Mouse (Mus musculus) kidney, embryonic 15.5 days (tissue): ENCODE measurements around the gene Med21. TPM values are rescaled to one million over a fixed set of nuclear protein-coding genes. Genes with fewer than 3 reads are reported as not detected.
A peak's percentile ranks its signal among the peaks of the same experiment; 100 is the strongest.

Source experiments
- ATAC-seq: fragments of 200-750 bp; cut with Nextera tagmentation; replicated peaks from 2 replicates; pipeline ENCODE4 v1.8.0; 2017; ENCODE audit warnings: moderate TSS enrichment; ENCODE audit not compliant: low FRiP score
- H3K27ac ChIP-seq: fragments of 300-500 bp; sonication (generic); 2 replicates; pipeline ENCODE4 v1.5.1; 2015; ENCODE audit warnings: mild to moderate bottlenecking, inconsistent platforms
- H3K27me3 ChIP-seq: fragments of 300-500 bp; sonication (generic); 2 replicates; pipeline ENCODE4 v1.6.1; 2015; ENCODE audit warnings: inconsistent platforms
- H3K36me3 ChIP-seq: fragments of 300-500 bp; sonication (generic); 2 replicates; pipeline ENCODE4 v1.6.1; 2015; ENCODE audit warnings: inconsistent platforms
- H3K4me1 ChIP-seq: fragments of 300-500 bp; sonication (generic); 2 replicates; pipeline ENCODE4 v1.6.1; 2015; ENCODE audit warnings: inconsistent platforms
- H3K4me2 ChIP-seq: fragments of 300-500 bp; sonication (generic); 2 replicates; pipeline ENCODE4 v1.6.1; 2015; ENCODE audit warnings: moderate library complexity, mild to moderate bottlenecking, inconsistent platforms
- H3K4me3 ChIP-seq: fragments of 300-500 bp; sonication (generic); replicated peaks from 2 replicates; pipeline ENCODE4 v1.5.1; 2015; ENCODE audit warnings: mild to moderate bottlenecking, inconsistent platforms
- H3K9ac ChIP-seq: fragments of 300-500 bp; sonication (generic); 2 replicates; pipeline ENCODE4 v1.6.1; 2015; ENCODE audit warnings: mild to moderate bottlenecking, inconsistent platforms
- H3K9me3 ChIP-seq: fragments of 300-500 bp; sonication (generic); replicated peaks from 2 replicates; pipeline ENCODE4 v1.6.1; 2016; ENCODE audit warnings: inconsistent platforms
- WGBS: fragments of 180-500 bp; shearing (Covaris S2); methylation state at CpG from one replicate; pipeline ENCODE4 v1.1.7; 2015; ENCODE audit warnings: mixed read lengths; 5-methylcytosine and 5-hydroxymethylcytosine counted together
- polyA plus RNA-seq: library from polyadenylated mRNA; unstranded; fragments of >200 nt; fragmentation: Nextera tagmentation; extraction: Ambion mirVana; gene quantifications from 2 replicates; pipeline ENCODE4 v1.2.1, GENCODE M21; 2015

Med21 gene
- polyA plus RNA-seq, 1 experiment from 2014 or later = 137 TPM

DNA sequence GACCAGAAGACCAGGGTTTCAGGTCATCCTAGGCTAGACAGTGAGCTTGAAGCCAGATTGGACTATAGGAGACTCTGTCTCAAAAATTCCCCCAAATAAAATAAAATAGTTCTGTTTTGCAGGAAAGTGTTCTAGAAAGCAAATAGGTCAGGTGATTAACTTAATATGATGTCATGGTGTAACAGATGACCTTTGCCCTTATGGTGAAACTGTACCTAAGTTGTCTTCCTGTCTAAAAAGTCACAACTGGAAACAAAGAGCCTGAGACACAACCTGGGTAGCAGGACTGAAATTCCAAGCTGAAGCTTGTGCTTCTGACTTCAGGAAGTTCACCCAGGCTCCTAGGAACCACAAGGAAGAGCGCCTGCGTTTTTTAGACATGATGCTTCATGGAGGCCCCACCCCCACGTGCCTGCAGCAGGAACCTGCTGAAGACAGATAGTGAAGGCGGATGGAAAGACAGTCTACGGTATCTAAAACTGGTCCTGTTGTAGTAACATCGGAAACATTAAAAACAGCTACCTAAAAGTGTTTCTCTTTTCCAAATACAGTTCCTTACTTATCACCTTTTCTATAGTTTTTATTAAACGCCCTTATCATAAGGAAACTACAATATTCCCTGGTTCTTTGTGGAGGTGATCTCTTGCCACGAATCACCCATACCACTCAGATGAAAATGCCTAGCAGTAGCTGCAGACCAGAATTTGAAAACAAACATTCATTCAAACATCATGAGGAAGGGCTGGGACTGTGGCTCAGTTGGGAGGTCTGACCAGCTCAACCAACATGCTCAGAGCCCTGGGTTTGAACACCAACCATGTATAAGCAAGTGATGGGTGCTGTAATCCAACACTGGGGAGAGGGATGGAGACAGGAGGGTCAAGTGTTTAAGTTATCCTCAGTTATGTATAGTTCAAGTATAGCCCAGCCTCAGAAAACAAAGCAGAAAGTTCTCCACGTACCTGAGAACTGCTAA lies 12.3 kb upstream of the Med21 start:
- H3K36me3 ChIP-seq = 0 out of 2 replicates have a peak, but pooled peaks cover 3% of the 10 kb centered on the region
- no peaks in the 10 kb centered on the region for H3K27me3 ChIP-seq
- no peak for ATAC-seq
- H3K9me3 ChIP-seq = no peaks in the 10 kb centered on the region
- H3K27ac ChIP-seq = no peak overlapping the region
- H3K4me3 ChIP-seq = no peak overlapping the region
- peaks cover 30% of the 10 kb centered on the region for H3K4me1 ChIP-seq
- WGBS = 79% methylated on average over 9 of the region's 9 CpGs
- no peak overlapping the region for H3K4me2 ChIP-seq
- H3K9ac ChIP-seq = no peak overlapping the region

DNA sequence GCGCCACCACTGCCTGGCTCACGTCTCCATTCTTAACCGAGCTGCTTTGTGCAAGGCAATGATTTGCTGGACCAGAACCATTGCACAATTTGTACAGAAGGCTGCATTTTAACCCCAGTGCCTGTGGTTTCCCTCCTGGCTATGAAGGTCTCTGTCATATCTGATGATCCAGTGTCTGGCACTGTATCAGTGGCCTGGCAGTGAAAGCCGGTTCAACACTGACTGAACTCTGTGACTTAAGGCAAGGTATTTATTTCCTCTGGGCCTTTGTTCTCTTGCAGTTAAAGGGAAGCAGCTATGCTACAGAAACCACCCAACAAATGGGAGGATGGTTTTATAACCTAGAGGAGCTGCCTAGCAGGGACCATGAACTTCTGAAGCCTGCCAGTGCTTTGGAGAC lies 11.4 kb upstream of the Med21 start:
- Histone ChIP-seq H3K9me3 (no peaks in the 10 kb centered on the region), H3K9ac (no peak overlapping the region), H3K4me3 (no peak overlapping the region), H3K4me1 (peaks cover 30% of the 10 kb centered on the region), H3K27me3 (no peaks in the 10 kb centered on the region), H3K4me2 (no peak overlapping the region), H3K27ac (no peak overlapping the region), H3K36me3 (no peaks in the 10 kb centered on the region)
- 69% methylated on average over 4 of the region's 4 CpGs for WGBS
- ATAC-seq = no peak

- no peaks in the 10 kb centered on the region for H3K9me3 ChIP-seq
- H3K27ac ChIP-seq = no peak overlapping the region
- no peaks in the 10 kb centered on the region for H3K27me3 ChIP-seq
- H3K9ac ChIP-seq = no peak overlapping the region
- H3K36me3 ChIP-seq = no peaks in the 10 kb centered on the region
- H3K4me2 ChIP-seq = peak overlapping the region; percentile 19
- no peak overlapping the region for H3K4me3 ChIP-seq
- H3K4me1 ChIP-seq = peaks cover 30% of the 10 kb centered on the region
- WGBS = 43% methylated on average over 8 of the region's 8 CpGs
- ATAC-seq = no peak
These were observed 10.5 kb upstream of the Med21 start for GRCm38 (mm10) chr6:146631847-146632246.

GRCm38 (mm10) chr6:146632403-146632802 lies 9.9 kb upstream of the Med21 start:
- no peaks in the 10 kb centered on the region for H3K36me3 ChIP-seq
- H3K4me2 ChIP-seq = peak overlapping the region; percentile 84
- no peaks in the 10 kb centered on the region for H3K27me3 ChIP-seq
- H3K9me3 ChIP-seq = no peaks in the 10 kb centered on the region
- no peak overlapping the region for H3K27ac ChIP-seq
- peaks cover 30% of the 10 kb centered on the region for H3K4me1 ChIP-seq
- no peak overlapping the region for H3K4me3 ChIP-seq
- ATAC-seq = no peak
- WGBS = 49% methylated on average over 9 of the region's 9 CpGs
- no peak overlapping the region for H3K9ac ChIP-seq

GRCm38 (mm10) chr6:146633097-146633496 lies 9.2 kb upstream of the Med21 start:
- Histone ChIP-seq H3K27me3 (no peaks in the 10 kb centered on the region), H3K9ac (0 out of 2 replicates have a peak overlapping the region, but pooled peaks have one; percentile 7), H3K9me3 (no peaks in the 10 kb centered on the region), H3K4me2 (peak overlapping the region; percentile 84), H3K4me1 (peaks cover 30% of the 10 kb centered on the region), H3K27ac (no peak overlapping the region), H3K4me3 (peak overlapping the region; percentile 77), H3K36me3 (no peaks in the 10 kb centered on the region)
- WGBS = 53% methylated on average over 8 of the region's 8 CpGs
- no peak for ATAC-seq

- ATAC-seq = no peak
- H3K27me3 ChIP-seq = no peaks in the 10 kb centered on the region
These were observed 8.7 kb upstream of the Med21 start for GRCm38 (mm10) chr6:146633629-146634014.

GRCm38 (mm10) chr6:146634015-146634722 lies 8.2 kb upstream of the Med21 start:
- H3K9me3 ChIP-seq = no peaks in the 10 kb centered on the region
- peak; percentile 95 for ATAC-seq
- no peaks in the 10 kb centered on the region for H3K36me3 ChIP-seq
- peaks cover 30% of the 10 kb centered on the region for H3K4me1 ChIP-seq
- peak overlapping the region; percentile 87 for H3K27ac ChIP-seq
- H3K4me3 ChIP-seq = peak overlapping the region; percentile 77
- WGBS = under 1% methylated on average over 82 of the region's 82 CpGs
- H3K4me2 ChIP-seq = peak overlapping the region; percentile 84
- H3K27me3 ChIP-seq = no peaks in the 10 kb centered on the region
- peak overlapping the region; percentile 78 for H3K9ac ChIP-seq

More at GRCm38 (mm10) chr6:146633629-146634014, 8.7 kb upstream of the Med21 start:
- WGBS = 16% methylated on average over 14 of the region's 14 CpGs
- Histone ChIP-seq H3K4me2 (peak overlapping the region; percentile 84), H3K36me3 (no peaks in the 10 kb centered on the region), H3K9ac (peak overlapping the region; percentile 78), H3K4me3 (peak overlapping the region; percentile 77), H3K27ac (peak overlapping the region; percentile 87), H3K9me3 (no peaks in the 10 kb centered on the region), H3K4me1 (peaks cover 30% of the 10 kb centered on the region)

- Histone ChIP-seq H3K27me3 (no peaks in the 10 kb centered on the region), H3K4me3 (peak overlapping the region; percentile 77; the same call in 1 of the 2 replicates), H3K4me2 (peak overlapping the region; percentile 84), H3K36me3 (no peaks in the 10 kb centered on the region), H3K9me3 (no peaks in the 10 kb centered on the region), H3K4me1 (peaks cover 30% of the 10 kb centered on the region), H3K27ac (no peak overlapping the region), H3K9ac (no peak overlapping the region)
- ATAC-seq = no peak
- WGBS = 59% methylated on average over 4 of the region's 4 CpGs
These were observed 7.4 kb upstream of the Med21 start for GRCm38 (mm10) chr6:146634759-146635606.

DNA sequence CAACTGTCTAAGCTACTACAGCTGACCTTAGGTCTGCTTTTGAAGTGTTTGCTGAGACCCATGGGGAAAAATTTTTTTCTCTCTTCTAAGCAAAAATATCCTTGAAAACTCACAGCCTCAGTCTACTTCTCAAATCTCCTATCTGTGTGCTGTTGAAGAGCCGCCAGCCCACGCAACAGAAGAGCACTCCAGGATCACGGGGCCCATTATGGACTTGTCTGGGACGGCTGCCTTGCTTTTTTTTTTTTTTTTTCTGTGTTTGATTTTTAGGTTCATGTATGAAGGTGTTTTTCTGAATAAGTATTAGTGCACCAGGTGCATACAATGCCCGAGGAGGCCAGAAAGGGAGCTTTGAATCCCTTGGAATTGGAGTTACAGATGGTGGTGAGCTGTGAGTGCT lies 5.9 kb upstream of the Med21 start:
- H3K9me3 ChIP-seq = no peaks in the 10 kb centered on the region
- H3K4me1 ChIP-seq = peaks cover 24% of the 10 kb centered on the region
- no peak overlapping the region for H3K4me3 ChIP-seq
- 91% methylated on average over 5 of the region's 5 CpGs for WGBS
- no peak for ATAC-seq
- H3K4me2 ChIP-seq = no peak overlapping the region
- no peak overlapping the region for H3K27ac ChIP-seq
- H3K36me3 ChIP-seq = no peaks in the 10 kb centered on the region
- H3K27me3 ChIP-seq = no peaks in the 10 kb centered on the region
- H3K9ac ChIP-seq = no peak overlapping the region

DNA sequence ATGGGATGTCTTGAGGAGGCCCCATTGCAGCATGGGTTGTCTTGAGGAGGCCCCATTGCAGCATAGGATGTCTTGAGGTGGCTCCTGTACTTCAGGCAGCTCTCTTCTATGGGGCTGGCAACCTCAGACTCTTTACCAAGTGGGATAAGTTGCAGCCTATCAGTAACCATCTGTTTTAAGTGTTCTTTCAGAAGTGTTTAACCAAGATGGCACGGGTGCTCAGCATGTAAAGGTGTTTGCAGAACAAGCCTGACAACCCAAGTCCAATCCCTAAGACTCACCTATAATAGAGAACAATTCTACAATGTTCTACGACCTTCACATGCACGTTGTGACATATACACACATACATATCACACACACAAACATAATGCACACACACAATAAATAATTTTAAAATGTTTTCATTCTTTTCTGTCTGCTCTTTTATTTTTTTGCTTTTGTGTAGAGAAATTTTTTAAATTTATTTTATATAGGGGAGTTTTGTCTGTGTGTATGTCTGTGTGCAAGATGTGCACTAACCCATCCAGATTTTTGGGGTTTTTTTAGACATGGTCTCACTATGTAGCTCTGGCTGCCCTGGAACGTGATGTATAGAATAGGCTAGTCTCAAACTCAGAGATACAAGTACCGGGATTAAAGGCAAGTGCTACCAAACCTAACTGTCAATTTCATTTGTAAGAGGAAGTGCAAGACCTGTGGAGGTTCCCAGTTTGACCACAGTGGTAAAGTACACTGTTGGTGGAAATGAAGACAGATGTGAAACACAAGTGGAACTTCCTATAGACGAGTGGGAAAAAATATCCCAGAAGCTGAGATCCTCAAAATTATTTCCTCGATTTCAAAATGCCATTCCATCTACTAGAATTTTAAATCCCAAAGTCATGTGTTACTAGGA lies 2.0 kb upstream of the Med21 start:
- no peak overlapping the region for H3K4me3 ChIP-seq
- no peak for ATAC-seq
- H3K9me3 ChIP-seq = no peaks in the 10 kb centered on the region
- H3K9ac ChIP-seq = no peak overlapping the region
- no peaks in the 10 kb centered on the region for H3K36me3 ChIP-seq
- no peak overlapping the region for H3K27ac ChIP-seq
- peaks cover 15% of the 10 kb centered on the region for H3K4me1 ChIP-seq
- H3K27me3 ChIP-seq = no peaks in the 10 kb centered on the region
- no peak overlapping the region for H3K4me2 ChIP-seq
- 87% methylated on average over 7 of the region's 7 CpGs for WGBS

GRCm38 (mm10) chr6:146640991-146641390 lies 1.4 kb upstream of the Med21 start:
- 83% methylated on average over 6 of the region's 6 CpGs for WGBS

More at GRCm38 (mm10) chr6:146640991-146641390, 1.4 kb upstream of the Med21 start:
- Histone ChIP-seq H3K4me1 (peaks cover 15% of the 10 kb centered on the region), H3K36me3 (0 out of 2 replicates have a peak, but pooled peaks cover 4% of the 10 kb centered on the region), H3K4me2 (no peak overlapping the region), H3K27me3 (no peaks in the 10 kb centered on the region), H3K27ac (no peak overlapping the region), H3K9me3 (no peaks in the 10 kb centered on the region), H3K4me3 (no peak overlapping the region), H3K9ac (no peak overlapping the region)
- no peak for ATAC-seq
